Mouse (Mus musculus): ENCODE results near the gene Yod1.

GRCm38 (mm10) chr1:130737411-130737881, 20.3 kb downstream of the Yod1 start:
- no peak for TF ChIP-seq CTCF (IDR thresholded peaks at IDR 0.05; ENCODE audit: low read depth)
- no peak for TF ChIP-seq EP300 (IDR thresholded peaks at IDR 0.05; ENCODE audit: low read depth)
